In genomic region chr1:179238639-179239038, GRCm38 (mm10) we compare ENCODE assay signal across 25 mouse cellular contexts.
"Had no signal": no experiment of that assay in that cellular context is flagged by ENCODE, and none has a peak within 500 bp of the region (broad histone marks: within the 10 kb centered on the region; RNA-seq: fewer than 3 reads in every experiment).

No protein-coding gene starts in this region.

- H3K9me3 ChIP-seq: heart, embryonic 10.5 days; heart, embryonic 12.5 days; heart, embryonic 13.5 days; heart, embryonic 15.5 days; hindbrain, embryonic 10.5 days; hindbrain, embryonic 12.5 days; hindbrain, embryonic 13.5 days; hindbrain, embryonic 15.5 days; intestine, embryonic 15.5 days; kidney, embryonic 15.5 days had no signal

- H3K4me1 ChIP-seq: heart, embryonic 10.5 days; heart, embryonic 12.5 days; heart, embryonic 15.5 days; hindbrain, embryonic 10.5 days; hindbrain, embryonic 12.5 days; hindbrain, embryonic 15.5 days; intestine, embryonic 15.5 days had no signal

- ATAC-seq: hindbrain, embryonic 16.5 days; hindbrain, postnatal 0 days; inflammation-experienced regulatory T-cells, adult 6 months; intestine, embryonic 15.5 days; intestine, embryonic 16.5 days; intestine, postnatal 0 days had no signal

- H3K4me3 ChIP-seq: heart, embryonic 10.5 days; heart, embryonic 12.5 days; heart, embryonic 13.5 days; heart, embryonic 15.5 days; hindbrain, embryonic 10.5 days; hindbrain, embryonic 12.5 days; hindbrain, embryonic 13.5 days; hindbrain, embryonic 15.5 days; intestine, embryonic 15.5 days; kidney, embryonic 15.5 days; layer of hippocampus, adult 2 months had no signal

- DNase-seq: heart, postnatal 10 days; heart, postnatal 14 days; heart, postnatal 36 days; kidney, adult 11 months; kidney, adult 2 months; layer of hippocampus, adult 9-11 months; layer of hippocampus, postnatal 36 days had no signal

- H3K36me3 ChIP-seq: heart, embryonic 10.5 days; heart, embryonic 12.5 days; heart, embryonic 13.5 days; heart, embryonic 15.5 days; hindbrain, embryonic 10.5 days; hindbrain, embryonic 12.5 days; hindbrain, embryonic 13.5 days; hindbrain, embryonic 15.5 days; intestine, embryonic 15.5 days; kidney, embryonic 15.5 days had no signal

- H3K4me2 ChIP-seq: heart, embryonic 11.5 days; heart, embryonic 12.5 days; heart, embryonic 13.5 days; heart, embryonic 15.5 days; hindbrain, embryonic 12.5 days; hindbrain, embryonic 13.5 days; hindbrain, embryonic 14.5 days; hindbrain, embryonic 15.5 days; intestine, embryonic 15.5 days; kidney, embryonic 15.5 days had no signal

- H3K27me3 ChIP-seq: heart, embryonic 12.5 days; heart, embryonic 13.5 days; heart, embryonic 15.5 days; hindbrain, embryonic 12.5 days; hindbrain, embryonic 13.5 days; hindbrain, embryonic 15.5 days; intestine, embryonic 15.5 days; kidney, embryonic 15.5 days had no signal
